Mouse (Mus musculus) WW6 (cell line): ENCODE measurements around the gene Wdr90.

ENCODE experiments used
- DNase-seq: peaks from one replicate; pipeline ENCODE4 v3.0.0-alpha.2; 2013; ENCODE audit warnings: low read depth, low spot score

The Wdr90 gene

GRCm38 (mm10) chr17:25860229-25860628 lies 1.1 kb downstream of the Wdr90 start:
- no peak for DNase-seq

GRCm38 (mm10) chr17:25844396-25844901 lies 16.9 kb downstream of the Wdr90 start, which contains the start of gene Rhot2:
Rhot2 (minus strand) TSS chr17:25844851.
- DNase-seq, result peak; percentile 67

GRCm38 (mm10) chr17:25843636-25844395 lies 17.5 kb downstream of the Wdr90 start:
- no peak for DNase-seq

- no peak for DNase-seq
Observed at GRCm38 (mm10) chr17:25843122-25843521, 18.2 kb downstream of the Wdr90 start.

DNA sequence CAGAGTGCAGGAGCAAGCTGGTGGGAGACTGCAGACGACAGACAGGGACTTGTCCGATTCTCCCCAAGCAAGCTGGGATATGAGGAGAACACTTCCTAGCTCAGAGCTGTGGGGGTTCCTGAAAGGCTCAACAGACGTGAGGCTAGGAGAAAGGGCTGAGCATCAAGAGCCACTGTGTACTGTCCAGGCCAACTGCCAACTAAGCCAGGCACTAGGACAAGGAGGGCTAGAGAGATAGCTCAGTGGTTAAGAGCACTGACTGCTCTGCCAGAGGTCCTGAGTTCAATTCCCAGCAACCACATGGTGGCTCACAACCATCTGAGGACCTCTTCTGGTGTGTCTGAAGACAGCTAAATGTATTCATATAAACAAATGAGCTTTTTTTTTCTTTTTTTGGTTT lies 18.8 kb downstream of the Wdr90 start:
- DNase-seq, result no peak

GRCm38 (mm10) chr17:25841117-25841880 lies 20.0 kb downstream of the Wdr90 start, which contains the start of gene Gm20683:
Gm20683 (minus strand) TSS chr17:25841763.
- DNase-seq, result no peak

DNA sequence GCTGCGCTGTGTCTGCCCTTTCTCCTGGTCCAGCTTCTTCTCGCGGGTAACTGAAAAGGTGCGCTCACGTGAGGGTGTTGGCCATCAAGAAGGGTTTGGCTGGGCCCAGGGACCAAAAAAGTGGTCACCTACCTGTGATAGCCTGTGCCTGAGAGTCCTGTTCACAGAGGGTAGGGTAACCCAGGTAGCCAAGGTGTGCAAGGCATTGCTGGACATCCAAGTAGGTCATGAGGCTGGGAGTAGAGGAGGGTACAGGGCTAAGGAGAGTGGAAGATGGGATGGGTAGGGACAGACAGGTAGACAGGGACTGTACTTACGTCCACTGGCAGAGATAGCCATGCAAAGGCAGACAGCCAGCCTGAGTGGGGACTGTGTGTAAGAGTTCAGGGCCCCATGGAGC lies 20.8 kb downstream of the Wdr90 start:
- DNase-seq, result no peak

- no peak for DNase-seq
Observed at GRCm38 (mm10) chr17:25839455-25840235, 21.7 kb downstream of the Wdr90 start.

DNA sequence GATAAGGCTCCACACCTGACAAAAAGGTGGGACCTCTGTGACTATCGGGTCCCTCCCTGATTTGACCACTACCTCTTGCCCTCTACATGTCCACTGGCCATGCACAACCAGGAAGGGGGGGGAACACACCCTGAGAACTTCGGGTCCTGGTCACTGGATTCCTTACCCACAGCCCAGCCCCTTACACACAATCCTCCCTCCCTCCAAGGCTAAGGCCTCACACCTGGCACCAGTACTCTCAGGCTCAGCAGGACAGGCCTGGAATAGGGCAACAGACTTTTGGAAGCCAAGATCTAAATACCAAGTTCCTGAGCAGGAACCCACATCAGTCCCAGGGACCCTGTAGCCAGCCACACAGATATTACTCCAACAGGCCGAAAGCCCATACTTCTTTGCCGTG lies 22.4 kb downstream of the Wdr90 start:
- DNase-seq, result no peak

DNA sequence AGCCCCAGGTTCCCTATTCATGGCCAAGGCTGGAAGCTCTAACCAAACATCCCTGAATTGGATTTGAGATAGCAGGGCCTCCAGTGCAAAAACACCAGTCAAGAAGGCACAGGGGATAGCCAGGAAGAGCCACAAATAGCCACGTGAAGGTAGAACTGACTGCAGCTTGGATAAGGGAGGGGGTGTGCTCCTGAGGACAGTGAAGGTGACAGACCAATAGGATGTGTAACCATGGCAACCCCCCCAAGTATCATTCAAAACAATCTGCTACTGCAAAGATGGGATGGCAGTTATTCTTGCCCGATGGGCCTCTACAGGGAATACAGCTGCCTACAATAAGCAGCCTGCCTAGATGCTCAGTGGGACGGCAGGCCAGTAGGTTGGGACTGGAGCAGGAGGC lies 23.8 kb downstream of the Wdr90 start:
- no peak for DNase-seq

DNA sequence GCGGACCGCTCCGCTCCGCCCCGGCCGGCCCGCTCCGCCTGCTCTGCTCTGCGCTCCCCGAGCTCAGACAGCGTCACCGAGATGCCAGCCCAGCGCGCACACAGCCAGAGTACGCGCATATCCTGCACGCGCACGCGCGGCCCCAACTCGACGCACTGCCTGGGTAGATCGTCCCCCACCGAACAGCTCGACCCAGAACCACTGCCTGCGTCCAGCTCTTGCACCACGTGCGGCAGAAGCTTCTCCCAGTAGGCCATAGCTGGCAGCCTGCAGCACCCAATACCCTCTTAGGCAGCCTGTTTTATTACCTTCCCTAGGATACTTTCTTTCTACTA lies 24.3 kb downstream of the Wdr90 start, which contains the start of gene Rhbdl1:
Gene Rhbdl1 (minus strand): TSS at position 220 of the 335 bp plus-strand sequence.
- DNase-seq, result no peak

DNA sequence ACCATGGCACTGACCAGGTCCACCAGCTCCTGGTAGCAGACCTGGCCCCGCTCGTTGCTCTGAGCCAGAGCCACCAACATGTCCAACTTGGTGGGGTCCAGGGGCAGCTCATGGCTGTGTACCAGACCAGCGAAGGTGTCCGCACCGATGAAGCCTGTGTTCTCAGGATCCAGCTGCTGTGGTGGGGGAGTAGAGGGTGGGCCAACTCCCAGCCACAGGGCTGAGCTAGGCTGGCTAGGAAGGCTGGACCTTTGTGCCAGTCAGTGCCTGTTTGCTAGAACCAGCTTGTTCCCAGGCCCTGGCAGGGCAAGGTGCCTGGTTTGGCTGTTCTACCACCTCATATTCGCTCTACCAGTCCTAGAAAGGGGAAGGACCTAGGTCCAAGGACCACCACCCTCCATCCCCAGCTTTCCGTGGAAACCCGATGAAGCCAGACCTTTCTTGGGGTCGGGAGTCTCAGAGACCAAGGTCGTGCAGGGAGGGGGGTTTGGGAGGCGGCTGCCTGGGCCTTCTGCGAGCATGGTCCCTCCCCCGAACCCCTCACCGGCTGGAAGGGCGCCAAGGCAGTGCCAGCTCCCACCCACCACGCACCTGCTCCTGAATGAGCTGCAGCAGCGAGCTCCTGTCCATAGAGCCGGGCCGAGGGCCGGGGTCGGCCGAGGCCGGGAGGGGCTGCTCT lies 24.8 kb downstream of the Wdr90 start:
- no peak for DNase-seq

DNA sequence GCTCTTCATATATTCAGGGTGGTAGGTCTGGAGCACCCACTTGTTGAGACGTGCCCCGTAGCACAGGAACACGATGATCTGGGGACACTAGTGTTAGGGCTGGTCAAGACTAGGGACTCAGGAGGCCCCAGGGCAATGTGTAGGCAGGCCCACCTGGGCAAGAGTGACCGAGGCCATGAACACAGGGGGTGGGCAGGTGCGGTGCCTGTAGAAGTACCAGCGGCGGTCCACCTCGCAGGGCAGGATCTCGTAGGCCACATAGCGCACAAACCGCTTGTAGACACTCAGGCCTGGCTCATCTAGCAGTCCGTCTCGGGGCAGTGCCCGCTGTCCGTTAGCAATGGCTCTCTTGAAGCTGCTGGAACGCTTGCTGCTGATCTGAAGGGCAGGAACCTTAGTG lies 25.5 kb downstream of the Wdr90 start:
- no peak for DNase-seq

DNA sequence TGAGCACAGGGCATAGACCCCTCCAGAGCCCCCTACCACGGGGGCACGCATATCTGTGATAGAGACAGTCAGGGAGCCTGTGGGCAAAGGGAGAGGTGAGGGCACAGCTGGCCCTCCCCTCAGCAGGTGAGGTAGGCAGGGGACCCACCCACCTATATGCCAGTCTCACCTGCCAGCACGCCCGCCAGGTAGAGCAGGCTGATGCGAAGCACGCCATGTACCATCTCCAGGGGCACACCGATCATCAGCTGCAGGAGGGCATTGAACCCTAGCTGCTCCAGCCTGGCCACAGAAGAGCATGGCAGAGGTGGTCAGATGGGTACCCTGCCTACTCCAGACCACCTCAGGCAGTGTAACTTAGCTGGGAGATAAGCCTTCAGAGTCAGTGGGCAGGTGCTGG lies 26.0 kb downstream of the Wdr90 start:
- no peak for DNase-seq

- no peak for DNase-seq
Observed at GRCm38 (mm10) chr17:25834595-25835222, 26.6 kb downstream of the Wdr90 start.

DNA sequence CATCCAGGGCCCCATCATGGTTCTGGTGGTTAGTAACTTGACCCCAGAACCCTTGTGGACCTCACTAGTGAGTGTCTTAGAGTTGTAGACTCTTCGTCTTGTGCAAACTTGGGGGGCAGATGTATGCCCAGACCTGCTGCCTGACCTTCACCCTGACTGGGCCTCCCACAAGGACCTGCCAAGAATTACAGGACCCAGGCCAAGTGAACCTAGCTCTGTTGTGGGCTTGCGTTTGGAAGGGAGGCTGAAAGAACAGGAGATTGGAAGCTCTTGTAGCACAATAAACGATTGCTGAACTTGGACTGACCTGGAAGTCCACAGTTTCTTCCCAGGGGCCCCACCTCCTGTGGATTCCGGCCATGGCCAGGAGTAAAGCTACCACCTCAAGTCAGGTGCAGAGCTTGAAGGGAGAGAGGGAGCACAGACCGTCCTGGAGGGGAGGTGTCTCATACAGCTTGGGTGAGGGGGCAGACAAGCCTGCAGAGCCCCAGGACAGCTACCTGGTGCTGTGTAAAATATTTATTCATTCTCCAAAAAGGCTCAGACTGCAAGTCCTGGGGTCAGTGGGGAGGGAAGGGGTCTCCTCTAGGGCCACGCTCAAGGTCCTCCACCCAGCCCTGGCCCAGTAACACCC lies 27.2 kb downstream of the Wdr90 start:
- no peak for DNase-seq

DNA sequence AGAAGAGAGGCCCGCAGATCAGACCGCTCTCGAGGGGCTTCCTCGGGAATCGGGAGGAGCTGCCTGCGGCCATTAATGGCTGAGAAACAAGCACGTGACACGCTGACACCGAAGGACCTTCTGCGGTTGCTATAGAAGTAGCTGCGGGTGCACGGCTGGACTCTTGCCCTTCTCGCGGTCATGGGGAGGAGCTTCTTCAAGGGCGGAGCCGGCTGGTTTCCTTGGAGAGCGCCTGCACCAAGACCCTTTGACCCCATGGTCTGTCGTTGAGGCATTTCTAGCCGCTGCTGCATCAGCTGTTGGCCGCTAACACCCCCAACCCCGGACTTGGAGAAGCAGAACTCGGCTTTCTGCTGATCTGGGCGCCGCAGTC lies 28.0 kb downstream of the Wdr90 start, which contains the start of gene Stub1:
Gene Stub1 (minus strand): TSS at position 114 of the 373 bp plus-strand sequence.
- DNase-seq, result no peak

DNA sequence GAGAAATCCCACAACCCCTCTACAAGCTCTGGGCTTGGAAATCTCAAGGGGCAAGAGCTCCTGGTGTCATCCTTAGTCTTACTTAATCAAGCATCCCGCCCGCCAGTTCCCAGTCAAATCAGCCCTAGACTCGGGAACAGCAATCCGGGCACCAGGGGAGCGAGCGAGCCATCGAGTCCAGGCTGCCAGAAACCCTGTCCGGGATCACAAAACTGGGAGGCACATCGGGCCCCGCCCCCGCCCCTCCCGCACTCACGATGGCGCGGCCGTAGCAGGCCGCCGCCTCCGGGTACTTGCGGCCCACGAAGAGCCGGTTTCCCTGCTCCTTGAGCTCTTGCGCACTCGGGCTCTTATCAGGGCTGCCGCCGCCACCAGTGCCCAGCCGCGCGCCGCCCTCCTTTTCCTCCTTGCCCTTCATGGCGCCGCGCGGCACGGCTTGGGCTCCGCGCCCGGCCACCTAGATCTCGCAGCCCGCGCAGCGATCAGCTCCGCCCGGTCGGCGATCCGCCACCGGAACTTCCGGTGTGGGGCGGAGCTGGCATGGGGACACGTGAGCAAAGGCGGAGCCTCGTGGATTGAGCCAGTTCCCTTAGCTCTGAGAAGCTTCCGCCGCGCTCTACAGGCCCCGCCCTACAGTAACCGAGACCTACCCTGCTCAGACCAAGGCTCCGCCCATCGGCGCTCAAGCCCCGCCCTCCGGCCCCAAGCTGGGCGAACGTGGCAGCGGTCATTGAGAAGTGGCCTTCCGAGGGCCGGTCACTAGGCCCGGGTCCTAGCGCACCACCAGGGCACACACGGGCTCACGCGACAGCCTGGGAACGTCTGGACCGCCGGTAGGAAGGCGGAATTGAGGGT lies 28.6 kb downstream of the Wdr90 start:
- DNase-seq, result peak; percentile 96
